8 mouse cellular contexts compared by ENCODE assay signal in the genomic region with DNA sequence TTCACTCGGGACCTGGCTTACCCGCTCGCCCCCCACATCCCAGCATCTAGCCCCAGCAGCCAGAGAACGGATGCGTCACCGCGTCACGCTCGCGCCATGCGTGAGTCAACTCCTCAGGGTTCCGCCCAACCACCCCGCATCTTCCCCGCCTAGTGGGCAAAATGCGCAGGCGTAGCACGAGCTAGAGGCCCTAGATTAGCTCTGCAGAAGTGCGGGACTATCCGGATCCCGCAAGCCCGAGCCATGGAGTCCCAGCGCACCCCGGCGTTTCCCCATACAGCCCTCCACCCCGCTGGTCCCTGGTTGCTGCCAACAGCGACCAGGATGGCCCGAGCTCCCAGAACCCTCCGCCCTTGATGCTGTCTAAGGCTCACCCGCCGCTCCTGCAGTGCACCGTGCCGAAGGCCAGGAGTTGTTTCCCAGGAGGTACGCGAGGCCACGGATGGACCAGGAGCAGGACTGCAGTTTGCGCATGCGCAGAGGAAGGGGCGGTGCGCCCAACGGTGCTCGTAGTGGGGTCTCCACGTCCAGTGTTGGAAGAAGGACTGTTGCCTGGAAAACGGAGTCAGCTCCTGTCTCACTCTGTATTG. TPM values are rescaled to one million over a fixed set of nuclear protein-coding genes. Genes with fewer than 3 reads are reported as not detected.
DNase-seq lines count a peak whose midpoint lies in the region; ATAC-seq and TF ChIP-seq lines count a peak whose summit lies in the region.

Zfp248 (minus strand) TSS at position 487 of the 590 bp plus-strand sequence.

- H3K4me2 ChIP-seq in heart, embryonic 13.5 days, result peak within 1 kb of the TSS; percentile 82
- H3K4me2 ChIP-seq in kidney, postnatal 0 days (ENCODE audit: low read length), result peak within 1 kb of the TSS; percentile 85
- peak within 1 kb of the TSS; percentile 69 for H3K4me2 ChIP-seq in liver, embryonic 11.5 days
- peak within 1 kb of the TSS; percentile 72 for H3K4me2 ChIP-seq in myocyte (ENCODE audit: low read depth)

- H3ac ChIP-seq in myocyte (ENCODE audit: control insufficient read depth, insufficient read length), result peak within 1 kb of the TSS; percentile 27

- peak; percentile 97 for ATAC-seq in CD4-positive, CD25-positive, alpha-beta regulatory T cell, adult 4 months
- ATAC-seq in erythroid progenitor cell, adult 5-6 weeks (replicated peaks; ENCODE audit: low FRiP score, poor library complexity, severe bottlenecking), result peak; percentile 73
- ATAC-seq in heart, embryonic 13.5 days (ENCODE audit: extremely low read depth, insufficient number of reproducible peaks, low FRiP score, low TSS enrichment), result peak; percentile 78
- peak; percentile 95 for ATAC-seq in kidney, postnatal 0 days (replicated peaks; ENCODE audit: low FRiP score, low read depth)
- peak; percentile 87 for ATAC-seq in liver, embryonic 11.5 days (replicated peaks; ENCODE audit: low FRiP score)

- no peaks in the 10 kb centered on the region for H3K27me3 ChIP-seq in heart, embryonic 13.5 days (replicated peaks)
- H3K27me3 ChIP-seq in kidney, postnatal 0 days (ENCODE audit: insufficient read depth, low read length), result no peaks in the 10 kb centered on the region
- no peaks in the 10 kb centered on the region for H3K27me3 ChIP-seq in liver, embryonic 11.5 days (replicated peaks; ENCODE audit: control insufficient read depth, insufficient read depth, low read length)
- H3K27me3 ChIP-seq in myocyte (ENCODE audit: control insufficient read depth, insufficient read depth, insufficient read length), result no peaks in the 10 kb centered on the region

- peaks cover 3% of the 10 kb centered on the region; the same call in 1 of the 2 replicates for H3K4me1 ChIP-seq in brown adipose tissue, adult 24 weeks (ENCODE audit: control insufficient read depth, insufficient read depth, insufficient read length, low read length)
- peaks cover 13% of the 10 kb centered on the region for H3K4me1 ChIP-seq in heart, embryonic 13.5 days
- no peaks in the 10 kb centered on the region; the same call in 1 of the 2 replicates for H3K4me1 ChIP-seq in kidney, postnatal 0 days (replicated peaks; ENCODE audit: insufficient read depth, low read length)
- peaks cover 5% of the 10 kb centered on the region; the same call in 1 of the 2 replicates for H3K4me1 ChIP-seq in liver, embryonic 11.5 days (replicated peaks; ENCODE audit: control insufficient read depth, insufficient read depth, low read length)

- H3K9me3 ChIP-seq in heart, embryonic 13.5 days, result no peaks in the 10 kb centered on the region
- H3K9me3 ChIP-seq in kidney, postnatal 0 days (replicated peaks; ENCODE audit: low read length), result no peaks in the 10 kb centered on the region
- H3K9me3 ChIP-seq in liver, embryonic 11.5 days (ENCODE audit: control insufficient read depth, low read length), result no peaks in the 10 kb centered on the region

- peaks cover 12% of the 10 kb centered on the region for H3K36me3 ChIP-seq in heart, embryonic 13.5 days
- H3K36me3 ChIP-seq in kidney, postnatal 0 days (ENCODE audit: insufficient read depth, low read length), result no peaks in the 10 kb centered on the region
- H3K36me3 ChIP-seq in liver, embryonic 11.5 days (ENCODE audit: control insufficient read depth, insufficient read depth, low read length), result no peaks in the 10 kb centered on the region
- no peaks in the 10 kb centered on the region for H3K36me3 ChIP-seq in myocyte (ENCODE audit: control insufficient read depth, insufficient read depth)

- H3K4me3 ChIP-seq in brown adipose tissue, adult 24 weeks (ENCODE audit: insufficient read depth, low read depth, low read length), result peak within 1 kb of the TSS; percentile 69
- H3K4me3 ChIP-seq in heart, embryonic 13.5 days, result peak within 1 kb of the TSS; percentile 84
- peak within 1 kb of the TSS; percentile 81 for H3K4me3 ChIP-seq in kidney, postnatal 0 days (replicated peaks; ENCODE audit: low read depth, low read length)
- H3K4me3 ChIP-seq in liver, embryonic 11.5 days (ENCODE audit: low read depth, low read length), result peak within 1 kb of the TSS; percentile 68
- H3K4me3 ChIP-seq in myocyte, result peak within 1 kb of the TSS; percentile 92

- TF ChIP-seq POLR2A in myocyte (IDR thresholded peaks at IDR 0.05; ENCODE audit: insufficient read length, low read depth), result peak; percentile 86

- H3K9ac ChIP-seq in heart, embryonic 13.5 days, result peak within 1 kb of the TSS; percentile 91
- H3K9ac ChIP-seq in kidney, postnatal 0 days (ENCODE audit: low read depth, low read length), result peak within 1 kb of the TSS; percentile 76
- H3K9ac ChIP-seq in liver, embryonic 11.5 days (ENCODE audit: low read depth, low read length), result peak within 1 kb of the TSS; percentile 80

- H3K27ac ChIP-seq in brown adipose tissue, adult 24 weeks (replicated peaks; ENCODE audit: low read depth, low read length), result peak within 1 kb of the TSS; percentile 1
- peak within 1 kb of the TSS; percentile 93 for H3K27ac ChIP-seq in heart, embryonic 13.5 days (replicated peaks)
- H3K27ac ChIP-seq in kidney, postnatal 0 days, result peak within 1 kb of the TSS; percentile 90
- peak within 1 kb of the TSS; percentile 64; the same call in 1 of the 2 replicates for H3K27ac ChIP-seq in liver, embryonic 11.5 days (ENCODE audit: low read depth, low read length)

- peak; percentile 92 for DNase-seq in kidney, postnatal 0 days (ENCODE audit: low spot score)
- DNase-seq in liver, embryonic 11.5 days (ENCODE audit: low spot score), result peak; percentile 81
- DNase-seq in spleen, postnatal 4 days (ENCODE audit: low spot score in 2 of 2), result peak; percentile 59 to 84

- WGBS in heart, embryonic 13.5 days, result under 1% methylated on average over 43 of the region's 43 CpGs
- WGBS in kidney, postnatal 0 days, result 1% methylated on average over 43 of the region's 43 CpGs
- under 1% methylated on average over 43 of the region's 43 CpGs for WGBS in liver, embryonic 11.5 days

- H3K79me2 ChIP-seq in myocyte (ENCODE audit: control insufficient read depth, insufficient read depth), result no peaks in the 10 kb centered on the region

- peak; percentile 67 for TF ChIP-seq CTCF in kidney, postnatal 0 days (IDR thresholded peaks at IDR 0.05; ENCODE audit: low read depth)

TF ChIP-seq in myocyte, 11 proteins besides CTCF, POLR2A, EP300 and RAD21:
- TF ChIP-seq POLR2AphosphoS2 (IDR thresholded peaks at IDR 0.05; ENCODE audit: insufficient read length, low read depth) (peak; percentile 88), TCF3 (IDR thresholded peaks at IDR 0.05; ENCODE audit: insufficient read length, low read depth) (no peak), MYOG (IDR thresholded peaks at IDR 0.05; ENCODE audit: control insufficient read depth in 1 of 3, insufficient read depth in 1 of 3, insufficient read length in 2 of 3, low read depth in 2 of 3) (no peak), REST (IDR thresholded peaks at IDR 0.05; ENCODE audit: insufficient read depth, insufficient read length) (no peak), TCF12 (IDR thresholded peaks at IDR 0.05; ENCODE audit: insufficient read depth, poor library complexity, severe bottlenecking) (no peak), MYOD1 (IDR thresholded peaks at IDR 0.05; ENCODE audit: control insufficient read depth in 1 of 3, insufficient read length in 2 of 3, low read depth in 2 of 3) (peak in 1 of 3 experiments; percentile 15)
TF ChIP-seq in myocyte: peak in this region for 2.

RNA-seq across cellular contexts. Expression of gene Zfp248, which starts in this region (rescaled TPM):
- 1 to 10 TPM; 5.5 to 8.2 TPM for polyA plus RNA-seq in CD4-positive, CD25-positive, alpha-beta regulatory T cell, adult 4 months (2017; shearing (Covaris generic))
- polyA plus RNA-seq in brown adipose tissue, adult 24 weeks (2012; ENCODE audit: insufficient read depth, insufficient read length, missing spikeins), result 0.63 and 0.75 TPM in 2 replicates
- not detected in 2 replicates for total RNA-seq in erythroid progenitor cell, adult 5-6 weeks (2015; ENCODE audit: low replicate concordance)
- total RNA-seq in erythroid progenitor cell, adult 5-6 weeks (2017; ENCODE audit: low replicate concordance), result 4.4 TPM in 1 of 2 replicates, not detected in the other
- polyA plus RNA-seq in heart, embryonic 13.5 days (2015; fragmentation: Nextera tagmentation; extraction: Ambion mirVana), result 4.8 and 5.0 TPM in 2 replicates
- 4.1 and 5.1 TPM in 2 replicates for polyA plus RNA-seq in kidney, postnatal 0 days (2015; fragmentation: Nextera tagmentation; extraction: Ambion mirVana)
- polyA plus RNA-seq in liver, embryonic 11.5 days (2014; fragmentation: Nextera tagmentation; extraction: Ambion mirVana), result 3.5 and 4.0 TPM in 2 replicates
- polyA plus RNA-seq in myocyte (2012; fragmentation: generic; extraction: Trizol), result 1.2 TPM

Comparison
In these comparisons a context has a peak if more than half of its experiments do, and no peak if none do; other contexts are left out.
1. Peak in every context shown above with its lines: DNase-seq, ATAC-seq, H3K4me3 ChIP-seq and H3K27ac ChIP-seq.
2. H3K27ac ChIP-seq: peak in every context shown above with its lines; median percentile 93 in heart, embryonic 13.5 days; 90 in kidney, postnatal 0 days; 64 in liver, embryonic 11.5 days; 1 in brown adipose tissue, adult 24 weeks.